Mouse (Mus musculus) liver, adult 2 months (tissue): Measurements from ENCODE around the gene Kcne4.

Experiments
- CTCF ChIP-seq: fragments of 200-500 bp; IDR thresholded peaks from 2 replicates; pipeline ENCODE4 v1.5.1; 2011; ENCODE audit warnings: low read depth, low read length, control low read depth
- POLR2A ChIP-seq: fragments of 200-500 bp; IDR thresholded peaks from 2 replicates; pipeline ENCODE4 v1.6.1; 2011; ENCODE audit warnings: low read length, control low read depth; ENCODE audit not compliant: insufficient read depth; ENCODE audit errors: extremely low read depth

DNA sequence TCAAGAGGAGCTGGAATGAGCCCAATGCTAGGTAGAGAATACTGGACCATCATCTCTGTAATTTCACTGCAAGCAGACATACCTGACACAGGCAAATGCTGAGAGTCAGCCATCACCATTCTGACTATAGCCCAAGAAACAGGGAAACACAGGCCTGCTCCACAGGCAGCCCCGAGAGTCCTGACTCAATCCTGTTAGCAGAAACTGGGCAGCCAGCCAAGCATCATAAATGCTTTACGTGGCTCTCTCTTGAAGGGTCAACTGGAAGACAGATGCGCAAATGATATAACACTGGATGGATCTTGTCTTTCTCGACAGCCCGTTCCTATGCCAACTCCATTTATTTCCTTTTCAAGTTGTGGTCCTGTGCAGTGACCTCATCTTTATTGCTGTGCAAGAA, 34.7 kb upstream of the Kcne4 start:
- TF ChIP-seq CTCF (no peak), POLR2A (no peak)
